Mouse (Mus musculus) G1E (cell line): ENCODE measurements around the gene Bach2. TPM values are rescaled to one million over a fixed set of nuclear protein-coding genes. Genes with fewer than 3 reads are reported as not detected.

Experiments used
- ATAC-seq: 2 replicates; pipeline ENCODE4 v1.8.0; 2016; ENCODE audit warnings: mild to moderate bottlenecking; ENCODE audit not compliant: insufficient number of reproducible peaks, poor library complexity, low FRiP score, severe bottlenecking; ENCODE audit errors: extremely low read depth
- DNase-seq: peaks from one replicate; pipeline ENCODE4 v3.0.0; 2012; ENCODE audit warnings: low spot score
- H3K27me3 ChIP-seq: 2 replicates; pipeline ENCODE4 v1.6.1; 2012; ENCODE audit warnings: mild to moderate bottlenecking, low read length, inconsistent platforms; ENCODE audit not compliant: insufficient read depth
- H3K36me3 ChIP-seq: replicated peaks from 2 replicates; pipeline ENCODE3; 2012; ENCODE audit warnings: mild to moderate bottlenecking, inconsistent platforms
- H3K4me1 ChIP-seq: 2 replicates; pipeline ENCODE4 v1.6.1; 2012; ENCODE audit warnings: low read depth, low read length, inconsistent platforms, mixed read lengths; ENCODE audit not compliant: insufficient read depth
- H3K4me3 ChIP-seq: 2 replicates; pipeline ENCODE4 v1.5.1; 2012; ENCODE audit warnings: low read depth, mild to moderate bottlenecking, inconsistent platforms, low read length, moderate library complexity, mixed read lengths
- H3K9me3 ChIP-seq: replicated peaks from 2 replicates; pipeline ENCODE4 v1.6.1; 2012; ENCODE audit warnings: inconsistent platforms
- CTCF ChIP-seq: IDR thresholded peaks from 2 replicates; pipeline ENCODE4 v1.5.1; 2012; ENCODE audit warnings: low read depth, low read length, inconsistent platforms, mixed read lengths
- GATA1 ChIP-seq: IDR thresholded peaks from 2 replicates; pipeline ENCODE4 v1.6.1; 2012; ENCODE audit warnings: borderline replicate concordance, low read length, inconsistent platforms, mixed read lengths
- GATA2 ChIP-seq: IDR thresholded peaks from 2 replicates; pipeline ENCODE4 v1.6.1; 2012; ENCODE audit warnings: low read depth, low read length, inconsistent platforms, borderline replicate concordance
- POLR2AphosphoS5 ChIP-seq: IDR thresholded peaks from 2 replicates; pipeline ENCODE4 v1.6.1; 2012; ENCODE audit warnings: low read depth, low read length, inconsistent platforms; ENCODE audit not compliant: insufficient replicate concordance
- TAL1 ChIP-seq: conservative IDR thresholded peaks from 2 replicates; pipeline ENCODE4 v1.6.1; 2012; ENCODE audit warnings: low read depth, low read length, inconsistent platforms, mixed read lengths
- polyA plus RNA-seq: library from polyadenylated mRNA; stranded (reverse); fragments of >175 nt; gene quantifications from 2 replicates; pipeline ENCODE4 v1.2.3, GENCODE M21; 2012
- total RNA-seq, 2 experiments: library from RNA; stranded (forward) in 1 of 2; stranded (reverse) in 1 of 2; fragments of 200-1000 nt in 1 of 2; fragments of >200 nt in 1 of 2; fragmentation: Nextera tagmentation in 1 of 2; gene quantifications; 2 replicates each; pipeline ENCODE4 v1.2.3; 2014 to 2017

Gene Bach2
- total and polyA plus RNA-seq, 3 experiments, result 0.22 to 2.2 TPM; not detected in 1

DNA sequence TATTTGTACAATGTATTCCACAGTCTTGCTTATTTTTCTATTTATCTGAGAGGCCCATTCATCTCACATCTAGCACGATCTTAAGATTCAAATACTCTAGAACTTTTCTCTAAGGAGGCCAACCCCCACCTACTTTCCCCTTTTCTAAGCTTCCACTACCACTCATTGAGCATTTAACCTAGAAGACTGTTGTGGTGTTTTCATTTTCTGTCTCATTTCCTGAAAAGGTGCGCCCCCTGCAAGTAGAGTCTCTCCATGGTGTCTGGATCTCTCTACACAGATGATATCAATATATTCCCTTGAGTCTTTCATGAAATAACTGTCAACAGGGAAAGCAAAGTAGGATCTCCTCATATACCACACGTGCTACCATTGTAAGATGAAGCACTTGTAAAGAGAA is 364.1 kb downstream of the Bach2 start, which contains the start of gene Gja10:
Gene Gja10, minus strand, starts transcription at position 101 of the 400 bp plus-strand sequence.
- Histone ChIP-seq H3K4me3 (no peak within 1 kb of the TSS), H3K27me3 (peaks cover 8% of the 10 kb centered on the region; the same call in 1 of the 2 replicates), H3K36me3 (no peaks in the 10 kb centered on the region), H3K4me1 (no peaks in the 10 kb centered on the region), H3K9me3 (no peaks in the 10 kb centered on the region)
- ATAC-seq, result no peak
- no peak for TF ChIP-seq GATA2
- TF ChIP-seq POLR2AphosphoS5, result no peak
- TF ChIP-seq CTCF, result no peak
- no peak for TF ChIP-seq TAL1
- TF ChIP-seq GATA1, result no peak
- no peak for DNase-seq

DNA sequence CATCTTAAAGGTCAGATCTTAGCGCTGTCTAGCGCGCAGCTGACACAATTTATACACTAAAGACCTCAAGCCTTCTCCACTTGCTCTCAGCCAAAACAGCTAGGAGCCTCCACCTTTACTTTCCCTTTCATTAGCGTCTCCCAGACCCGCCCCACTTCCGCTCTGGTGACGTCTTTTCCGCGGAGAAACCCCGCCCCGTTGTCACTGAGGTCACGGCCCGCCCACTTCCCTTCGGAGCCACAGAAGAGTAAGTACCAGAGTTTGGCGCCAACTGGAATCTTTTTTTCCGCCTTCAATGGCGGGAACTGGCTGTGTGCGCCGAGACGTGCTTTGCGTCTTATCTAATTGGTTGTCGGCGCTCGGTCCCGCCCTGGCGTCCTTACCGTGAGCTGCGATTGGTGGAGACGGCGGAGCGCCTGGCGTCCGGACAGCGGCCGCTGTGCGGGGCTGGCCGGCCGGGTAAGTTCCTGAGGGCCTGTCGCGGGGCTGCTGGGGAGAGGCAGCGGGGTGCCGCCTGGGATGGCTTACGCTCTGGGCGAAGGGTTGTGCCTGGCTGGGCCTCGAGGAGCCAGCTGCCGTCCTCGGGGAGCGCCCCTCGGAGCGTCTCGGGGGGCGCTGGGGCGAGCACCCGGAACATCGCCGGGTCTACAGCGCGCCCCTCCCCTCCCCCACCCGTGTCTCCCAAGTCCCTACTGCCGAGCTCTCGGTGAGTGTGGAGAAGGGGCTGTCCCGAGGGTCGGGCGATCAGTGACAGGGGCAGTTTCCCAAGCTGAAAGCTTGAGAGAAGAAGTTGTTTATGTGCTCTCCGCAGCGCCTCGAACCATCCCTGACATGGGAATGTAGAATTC is 376.7 kb downstream of the Bach2 start, which contains the start of gene Casp8ap2:
Gene Casp8ap2, plus strand, starts transcription at position 418 of the 848 bp plus-strand sequence.
- Histone ChIP-seq H3K9me3 (no peaks in the 10 kb centered on the region), H3K4me3 (peak within 1 kb of the TSS; percentile 96), H3K27me3 (no peaks in the 10 kb centered on the region), H3K4me1 (peaks cover 31% of the 10 kb centered on the region), H3K36me3 (peaks cover 21% of the 10 kb centered on the region)
- TF ChIP-seq POLR2AphosphoS5 (no peak), TAL1 (no peak), GATA1 (no peak), CTCF (no peak), GATA2 (no peak)
- peak; percentile 98 for ATAC-seq
- peak; percentile 96 for DNase-seq

DNA sequence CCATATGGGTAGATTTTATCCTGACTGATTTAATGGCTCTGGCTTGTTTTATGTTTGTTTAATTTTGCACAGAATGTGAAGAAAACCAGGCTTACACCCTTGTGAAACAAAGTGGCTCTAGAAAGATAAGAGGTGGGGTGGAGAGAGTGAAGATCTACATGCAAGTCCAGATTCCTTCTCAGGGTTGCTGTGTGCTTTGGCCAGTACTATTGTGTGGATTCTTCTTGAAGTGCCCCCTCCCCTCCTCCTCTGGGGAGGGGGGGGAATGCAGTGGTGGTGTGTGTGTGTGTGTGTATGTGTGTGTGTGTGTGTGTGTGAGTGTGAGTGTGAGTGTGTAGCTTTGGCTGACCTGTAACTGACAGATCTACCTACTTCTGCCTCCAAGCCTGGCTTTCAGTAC is 383.0 kb downstream of the Bach2 start:
- Histone ChIP-seq H3K9me3 (no peaks in the 10 kb centered on the region), H3K4me3 (no peak overlapping the region), H3K27me3 (no peaks in the 10 kb centered on the region), H3K36me3 (peaks cover 71% of the 10 kb centered on the region), H3K4me1 (peaks cover 36% of the 10 kb centered on the region)
- no peak for ATAC-seq
- no peak for DNase-seq
- TF ChIP-seq TAL1 (no peak), POLR2AphosphoS5 (no peak), GATA2 (no peak), CTCF (no peak), GATA1 (no peak)
